Mouse (Mus musculus): ENCODE results near the gene Siglecg. TPM values are rescaled to one million over a fixed set of nuclear protein-coding genes. Genes with fewer than 3 reads are reported as not detected.

The Siglecg gene
- polyA plus RNA-seq (2014; fragmentation: Illumina TruSeq; extraction: RNeasy Lipid Tissue Mini Kit (QIAGEN cat#74804); ENCODE audit: insufficient read depth, low read depth, low replicate concordance): 6.0 TPM

GRCm38 (mm10) chr7:43408131-43408553 lies at the start of gene Siglecg:
Gene Siglecg (plus strand): TSS chr7:43408204.

GRCm38 (mm10) chr7:43427406-43427805 lies 19.4 kb downstream of the Siglecg start, which contains the start of gene Lim2:
Gene Lim2 (plus strand): TSS chr7:43427670.

DNA sequence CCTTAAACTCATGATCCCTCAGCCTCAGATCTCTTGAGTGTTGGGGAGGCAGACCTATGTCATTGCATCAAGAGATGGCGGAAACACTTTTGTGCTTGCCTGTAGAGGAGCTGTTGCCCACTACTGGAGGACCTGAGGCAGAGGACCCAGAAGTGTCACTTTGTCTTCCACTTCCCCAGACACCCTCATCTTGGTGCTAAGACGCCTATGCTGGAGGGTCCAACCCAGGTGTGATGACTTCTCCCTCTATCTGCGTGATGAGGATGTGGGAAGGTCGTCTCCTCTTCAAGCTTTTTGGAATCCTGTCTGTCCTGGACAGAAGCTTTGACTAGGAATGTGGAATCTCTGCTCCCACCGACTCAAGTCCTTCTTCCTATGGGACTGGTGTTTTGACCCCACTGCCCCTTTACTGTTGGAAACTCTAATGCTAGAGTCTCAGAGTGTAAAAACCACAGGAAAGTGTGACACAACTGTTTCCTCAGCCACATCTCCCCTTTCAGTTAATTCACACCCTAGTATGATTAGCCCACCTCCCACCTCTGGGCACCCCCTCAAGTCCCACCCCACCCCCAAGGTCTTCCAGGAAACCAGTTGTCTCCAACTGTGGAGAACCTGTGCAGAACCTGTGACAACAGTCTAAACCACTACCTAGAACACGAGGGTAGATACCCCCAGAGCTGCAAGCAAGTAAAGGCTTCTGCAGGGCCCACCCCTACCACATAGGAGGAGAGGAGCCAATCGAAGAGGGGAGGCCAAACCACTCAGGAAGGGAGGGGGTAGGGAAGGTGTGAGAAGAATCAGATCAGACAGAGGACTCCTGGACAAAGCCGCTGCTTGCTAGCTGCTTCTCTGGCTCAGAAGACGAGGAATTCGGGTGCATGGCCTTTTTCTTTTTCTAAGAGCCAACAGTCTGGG lies 28.6 kb downstream of the Siglecg start, which contains the start of gene Nkg7:
Gene Nkg7, plus strand, starts transcription at position 733 of the 915 bp plus-strand sequence.

GRCm38 (mm10) chr7:43440482-43440881 lies 32.5 kb downstream of the Siglecg start, which contains the start of gene Cldnd2:
Gene Cldnd2 (plus strand): TSS chr7:43440782.

DNA sequence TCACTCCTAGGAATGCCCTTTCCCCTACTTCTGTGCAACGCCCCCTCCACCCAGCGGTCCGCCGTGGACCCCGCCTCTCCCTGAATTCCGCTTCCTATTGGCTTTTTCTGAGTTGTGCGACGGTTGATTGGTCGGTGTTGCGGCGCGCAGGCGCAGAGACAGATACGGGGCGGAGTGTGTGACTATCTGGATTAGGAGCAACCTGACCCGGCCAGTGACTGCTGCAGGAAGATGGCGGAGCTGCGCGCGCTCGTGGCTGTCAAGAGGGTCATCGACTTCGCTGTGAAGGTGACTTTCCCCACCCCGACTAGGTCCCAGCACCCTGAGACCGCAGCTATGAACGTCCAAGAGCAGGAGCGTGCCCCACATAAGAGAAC lies 35.9 kb downstream of the Siglecg start, which contains the start of the genes Etfb and Gm45233:
Gene Etfb, plus strand, starts transcription at position 167 of the 377 bp plus-strand sequence.
Gene Gm45233, plus strand, starts transcription at position 212 of the 377 bp plus-strand sequence.

GRCm38 (mm10) chr7:43462851-43463250 lies 54.8 kb downstream of the Siglecg start, which contains the start of gene Vsig10l:
Gene Vsig10l (plus strand): TSS chr7:43463151.

Other genes with a start within 250 kb of the Siglecg start
- 9.2 TPM for gene Zfp715, start 94.9 kb upstream of the Siglecg start, polyA plus RNA-seq (2014; fragmentation: Illumina TruSeq; extraction: RNeasy Lipid Tissue Mini Kit (QIAGEN cat#74804); ENCODE audit: insufficient read depth, low read depth, low replicate concordance)
- 8.8 TPM for gene Siglecf, start 56.9 kb upstream of the Siglecg start, polyA plus RNA-seq (2014; fragmentation: Illumina TruSeq; extraction: RNeasy Lipid Tissue Mini Kit (QIAGEN cat#74804); ENCODE audit: insufficient read depth, low read depth, low replicate concordance)
- gene Lim2, start 19.5 kb downstream of the Siglecg start, polyA plus RNA-seq (2014; fragmentation: Illumina TruSeq; extraction: RNeasy Lipid Tissue Mini Kit (QIAGEN cat#74804); ENCODE audit: insufficient read depth, low read depth, low replicate concordance): not detected
- gene Nkg7, start 28.9 kb downstream of the Siglecg start, polyA plus RNA-seq (2014; fragmentation: Illumina TruSeq; extraction: RNeasy Lipid Tissue Mini Kit (QIAGEN cat#74804); ENCODE audit: insufficient read depth, low read depth, low replicate concordance): 26.8 TPM
- gene Cldnd2, start 32.6 kb downstream of the Siglecg start, polyA plus RNA-seq (2014; fragmentation: Illumina TruSeq; extraction: RNeasy Lipid Tissue Mini Kit (QIAGEN cat#74804); ENCODE audit: insufficient read depth, low read depth, low replicate concordance): not detected
- gene Etfb, start 35.9 kb downstream of the Siglecg start, polyA plus RNA-seq (2014; fragmentation: Illumina TruSeq; extraction: RNeasy Lipid Tissue Mini Kit (QIAGEN cat#74804); ENCODE audit: insufficient read depth, low read depth, low replicate concordance): 277 TPM
- 0.43 TPM for gene Gm45233, start 35.9 kb downstream of the Siglecg start, polyA plus RNA-seq (2014; fragmentation: Illumina TruSeq; extraction: RNeasy Lipid Tissue Mini Kit (QIAGEN cat#74804); ENCODE audit: insufficient read depth, low read depth, low replicate concordance)
- 1.2 TPM for gene Vsig10l, start 54.9 kb downstream of the Siglecg start, polyA plus RNA-seq (2014; fragmentation: Illumina TruSeq; extraction: RNeasy Lipid Tissue Mini Kit (QIAGEN cat#74804); ENCODE audit: insufficient read depth, low read depth, low replicate concordance)
- gene Iglon5, start 81.9 kb downstream of the Siglecg start, polyA plus RNA-seq (2014; fragmentation: Illumina TruSeq; extraction: RNeasy Lipid Tissue Mini Kit (QIAGEN cat#74804); ENCODE audit: insufficient read depth, low read depth, low replicate concordance): 0.22 TPM
- gene 4931406B18Rik, start 97.7 kb downstream of the Siglecg start, polyA plus RNA-seq (2014; fragmentation: Illumina TruSeq; extraction: RNeasy Lipid Tissue Mini Kit (QIAGEN cat#74804); ENCODE audit: insufficient read depth, low read depth, low replicate concordance): not detected
- gene Cd33, start 136.2 kb downstream of the Siglecg start, polyA plus RNA-seq (2014; fragmentation: Illumina TruSeq; extraction: RNeasy Lipid Tissue Mini Kit (QIAGEN cat#74804); ENCODE audit: insufficient read depth, low read depth, low replicate concordance): 3.8 TPM
- gene Zfp658, start 154.1 kb downstream of the Siglecg start, polyA plus RNA-seq (2014; fragmentation: Illumina TruSeq; extraction: RNeasy Lipid Tissue Mini Kit (QIAGEN cat#74804); ENCODE audit: insufficient read depth, low read depth, low replicate concordance): 1.9 TPM
- gene Zfp719, start 171.4 kb downstream of the Siglecg start, polyA plus RNA-seq (2014; fragmentation: Illumina TruSeq; extraction: RNeasy Lipid Tissue Mini Kit (QIAGEN cat#74804); ENCODE audit: insufficient read depth, low read depth, low replicate concordance): 3.3 TPM
- gene Zfp819, start 199.0 kb downstream of the Siglecg start, polyA plus RNA-seq (2014; fragmentation: Illumina TruSeq; extraction: RNeasy Lipid Tissue Mini Kit (QIAGEN cat#74804); ENCODE audit: insufficient read depth, low read depth, low replicate concordance): not detected
- gene Ceacam18, start 226.5 kb downstream of the Siglecg start, polyA plus RNA-seq (2014; fragmentation: Illumina TruSeq; extraction: RNeasy Lipid Tissue Mini Kit (QIAGEN cat#74804); ENCODE audit: insufficient read depth, low read depth, low replicate concordance): not detected